Mouse (Mus musculus) urinary bladder, postnatal 25 days (tissue): ENCODE measurements around the gene Arl13b.

ENCODE experiments used
- DNase-seq: peaks from one replicate; pipeline ENCODE4 v3.0.0; 2022; ENCODE audit warnings: low spot score

Arl13b gene

GRCm38 (mm10) chr16:62846498-62847312, at the start of gene Arl13b:
Arl13b (minus strand) TSS chr16:62847040.
- DNase-seq = peak; percentile 80

DNA sequence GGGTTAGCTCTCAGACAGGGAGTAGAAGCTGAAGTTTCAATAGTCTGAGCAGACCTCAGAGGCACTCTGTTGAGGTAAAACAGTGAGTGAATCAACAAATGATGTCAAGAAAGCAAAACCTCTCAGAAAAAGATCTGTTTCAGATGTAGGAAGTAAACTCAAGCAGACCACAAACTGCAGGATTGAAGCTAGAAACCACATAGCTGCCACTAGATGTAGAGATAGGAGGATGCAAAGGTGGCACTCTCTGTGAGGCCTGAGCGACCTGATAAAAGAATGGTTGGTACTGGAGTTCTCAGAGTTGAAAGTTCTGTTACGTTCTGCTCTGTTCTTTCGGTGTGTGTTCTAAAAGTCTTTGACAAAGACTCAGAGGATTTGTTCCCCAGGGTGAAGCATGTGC, 49.0 kb upstream of the Arl13b start:
- no peak for DNase-seq

GRCm38 (mm10) chr16:62874065-62874464, 27.2 kb upstream of the Arl13b start:
- no peak for DNase-seq

- DNase-seq = no peak
These were observed 26.3 kb upstream of the Arl13b start for GRCm38 (mm10) chr16:62873180-62873579.

- DNase-seq = no peak
These were observed 25.9 kb upstream of the Arl13b start for GRCm38 (mm10) chr16:62872688-62873117.

GRCm38 (mm10) chr16:62861455-62861854, 14.6 kb upstream of the Arl13b start:
- no peak for DNase-seq

DNA sequence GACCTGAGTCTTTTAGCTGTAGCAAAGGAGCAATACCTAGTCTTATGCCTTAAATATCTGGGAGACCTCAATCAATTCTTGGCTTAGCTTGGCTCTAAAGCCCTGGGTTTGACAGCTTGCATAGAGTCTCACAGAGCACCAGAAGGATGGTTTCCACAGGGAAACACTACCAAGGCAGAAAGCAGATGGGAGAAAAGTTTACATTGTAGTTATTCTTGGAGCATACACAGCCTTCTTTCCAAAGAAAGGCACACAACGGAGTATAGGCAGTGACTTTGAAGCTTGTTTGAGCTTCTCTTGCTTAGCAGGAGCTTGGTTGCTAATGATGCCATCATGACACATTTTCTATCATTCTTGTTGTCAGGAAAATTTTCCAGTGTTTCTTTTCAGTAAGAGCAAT, 13.3 kb upstream of the Arl13b start:
- no peak for DNase-seq

DNA sequence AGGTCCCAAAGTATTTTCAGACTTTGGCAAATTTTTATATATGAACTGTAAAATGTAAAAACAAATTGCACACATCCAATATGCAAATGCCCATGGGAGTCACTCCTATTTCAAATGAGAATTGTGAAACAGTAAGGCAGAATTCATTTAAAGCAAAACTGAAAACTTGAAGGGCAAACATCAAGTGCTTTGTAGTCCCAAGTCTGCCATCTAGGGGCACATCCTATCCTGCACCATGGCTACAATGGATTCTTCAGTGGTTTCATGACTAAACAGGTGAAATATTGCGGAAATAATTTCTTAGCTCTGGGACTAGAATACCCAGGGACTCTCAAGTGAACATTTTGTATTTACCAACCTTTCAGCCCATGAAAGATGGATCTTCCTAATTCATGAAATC, 11.2 kb upstream of the Arl13b start:
- no peak for DNase-seq

GRCm38 (mm10) chr16:62857498-62857897, 10.7 kb upstream of the Arl13b start:
- DNase-seq = no peak

DNA sequence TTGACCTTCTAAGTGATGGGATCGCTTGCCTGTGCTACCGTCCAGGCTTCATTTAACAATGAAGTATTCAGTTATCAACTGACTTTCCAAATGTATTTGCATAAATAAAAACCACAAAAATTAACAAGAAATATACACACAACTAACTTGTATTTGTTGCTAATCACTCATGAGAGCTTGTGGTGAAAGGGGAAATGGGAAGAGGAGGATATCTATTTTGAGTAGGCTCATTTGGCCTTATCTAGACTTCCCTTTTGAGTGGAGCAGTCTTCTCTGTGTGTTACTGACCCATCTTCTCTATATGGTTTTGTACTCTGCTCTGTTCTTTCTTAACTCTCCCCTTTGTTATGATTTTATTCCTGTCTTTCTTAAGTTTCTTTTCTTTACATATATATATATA, 9.4 kb upstream of the Arl13b start:
- no peak for DNase-seq

DNA sequence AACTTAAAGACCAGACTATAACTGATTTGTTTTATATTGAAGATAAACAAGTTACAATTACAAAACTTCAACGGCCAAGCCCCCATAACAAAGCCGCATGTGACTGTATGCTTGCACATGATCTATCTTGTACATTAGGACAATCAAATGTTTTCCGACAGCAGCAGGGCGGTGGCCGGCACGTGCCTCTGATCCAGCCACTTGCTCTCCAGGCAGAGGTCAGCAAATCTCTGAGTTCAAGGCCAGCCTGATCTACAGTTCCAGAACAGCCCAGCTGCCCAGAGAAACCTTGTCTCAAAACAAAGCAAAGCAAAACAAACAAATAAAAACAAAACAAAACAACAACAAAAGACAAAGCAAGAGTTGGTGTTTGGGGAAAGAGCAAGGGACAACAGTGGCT, 8.5 kb upstream of the Arl13b start:
- no peak for DNase-seq

- peak; percentile 47 for DNase-seq
These were observed 7.6 kb upstream of the Arl13b start, which contains the start of gene Pros1 for GRCm38 (mm10) chr16:62854191-62855068. Pros1 (plus strand) TSS chr16:62854307.

DNA sequence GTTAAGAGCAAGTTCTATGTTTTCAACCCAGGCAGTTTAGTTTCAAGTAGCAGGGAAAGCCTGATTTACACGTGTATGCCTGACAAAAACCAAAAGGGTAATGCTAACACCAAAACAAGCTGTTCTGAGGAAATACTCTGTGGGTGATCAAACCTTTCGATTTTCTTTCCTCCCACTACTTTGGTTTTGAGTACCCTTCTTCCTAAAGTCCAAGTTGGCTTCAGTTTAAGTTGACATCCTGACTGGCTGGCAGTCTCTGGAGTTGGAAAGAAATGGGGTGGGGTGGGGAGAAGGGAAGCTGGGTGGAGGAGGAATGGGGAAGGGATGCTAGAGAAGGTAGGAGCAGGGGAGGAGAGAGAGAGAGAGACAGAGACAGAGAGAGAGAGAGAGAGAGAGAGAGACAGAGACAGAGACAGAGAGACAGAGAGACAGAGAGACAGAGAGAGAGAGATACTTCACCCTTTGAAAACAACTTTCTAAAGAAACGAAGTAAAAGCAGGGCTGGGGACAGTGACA, 6.8 kb upstream of the Arl13b start:
- DNase-seq = no peak

DNA sequence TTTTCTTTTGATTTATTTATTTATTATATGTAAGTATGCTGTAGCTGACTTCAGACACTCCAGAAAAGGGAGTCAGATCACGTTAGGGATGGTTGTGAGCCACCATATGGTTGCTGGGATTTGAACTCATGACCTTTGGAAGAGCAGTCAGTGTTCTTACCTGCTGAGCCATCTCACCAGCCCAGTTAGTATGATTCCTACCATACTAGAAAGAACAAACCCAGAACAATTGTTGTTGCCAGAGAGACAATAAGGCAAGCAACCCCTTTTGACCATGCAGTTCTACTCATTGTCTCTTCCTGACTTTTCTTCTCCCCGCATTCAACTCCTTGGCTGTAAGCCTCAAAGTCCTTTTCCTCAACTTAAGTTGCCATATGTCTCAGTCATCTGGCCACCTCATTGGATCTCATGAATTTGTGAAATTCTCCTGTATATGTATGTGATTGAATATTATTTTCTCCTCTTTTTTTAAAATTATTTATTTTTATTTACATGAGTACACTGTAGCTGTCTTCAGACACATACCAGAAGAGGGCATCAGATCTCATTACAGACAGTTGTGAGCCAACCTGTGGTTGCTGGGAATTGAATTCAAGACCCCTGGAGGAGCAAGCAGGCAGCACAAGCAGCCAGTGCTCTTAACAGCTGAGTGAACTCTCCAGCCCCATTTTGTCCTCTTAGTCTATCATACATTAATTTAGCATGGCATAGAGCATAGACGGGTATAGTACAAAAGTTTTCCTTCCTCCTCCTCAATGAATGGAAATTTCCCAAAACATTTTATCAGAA, 5.8 kb upstream of the Arl13b start:
- DNase-seq = no peak

DNA sequence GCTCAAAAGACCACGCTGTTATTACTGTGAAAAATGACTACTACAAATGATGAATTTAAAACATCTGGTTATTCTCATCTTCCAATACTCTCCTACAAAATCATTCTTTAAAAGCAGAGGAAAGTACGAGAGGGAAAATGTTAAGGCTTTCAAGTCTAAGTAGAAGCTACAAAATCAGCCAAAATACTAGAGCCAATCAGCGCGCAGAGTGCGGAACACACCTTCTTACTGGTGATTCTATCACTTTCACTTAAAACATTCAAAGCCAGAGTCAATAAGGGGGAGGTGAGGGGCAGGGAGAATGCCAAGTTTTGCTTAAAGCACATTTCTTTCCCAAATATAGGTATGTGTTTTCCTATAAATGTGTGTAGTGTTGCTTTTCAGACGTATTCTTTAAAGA, 1.5 kb downstream of the Arl13b start:
- no peak for DNase-seq

DNA sequence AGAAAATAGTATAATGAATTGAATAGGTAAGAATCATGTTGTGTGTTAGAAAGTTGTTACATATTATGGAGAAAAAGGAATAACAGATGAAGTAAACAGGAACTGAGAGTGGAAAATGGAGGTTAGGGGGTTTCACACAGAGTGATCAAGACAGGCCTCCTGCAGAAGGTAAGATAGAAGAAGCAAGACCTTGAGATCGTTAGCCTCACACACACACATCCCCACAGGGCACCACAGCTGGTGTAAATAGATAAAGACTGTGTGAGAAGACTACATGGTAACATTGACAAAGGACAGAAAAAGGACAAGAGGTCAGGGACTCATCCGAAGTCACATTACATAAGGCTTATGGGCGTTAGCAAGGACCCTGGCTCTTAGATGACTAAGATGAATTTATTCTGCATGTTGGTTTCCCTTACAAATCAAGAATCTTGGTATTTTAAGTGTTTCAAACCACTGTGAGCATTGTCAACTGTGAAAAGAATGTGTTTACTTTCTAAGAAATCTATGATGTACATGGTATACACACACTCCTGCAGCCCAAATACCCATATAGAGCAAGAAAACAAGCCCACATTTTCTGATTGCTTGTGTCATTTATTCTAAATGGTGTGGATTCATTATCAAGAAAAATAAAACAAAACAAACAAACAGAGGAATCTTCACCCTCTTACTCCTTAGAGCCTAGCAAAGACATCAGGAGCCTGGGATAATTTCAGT, 12.7 kb downstream of the Arl13b start:
- no peak for DNase-seq

- no peak for DNase-seq
These were observed 14.4 kb downstream of the Arl13b start for GRCm38 (mm10) chr16:62832481-62832880.

GRCm38 (mm10) chr16:62832027-62832426, 14.8 kb downstream of the Arl13b start:
- DNase-seq = no peak

DNA sequence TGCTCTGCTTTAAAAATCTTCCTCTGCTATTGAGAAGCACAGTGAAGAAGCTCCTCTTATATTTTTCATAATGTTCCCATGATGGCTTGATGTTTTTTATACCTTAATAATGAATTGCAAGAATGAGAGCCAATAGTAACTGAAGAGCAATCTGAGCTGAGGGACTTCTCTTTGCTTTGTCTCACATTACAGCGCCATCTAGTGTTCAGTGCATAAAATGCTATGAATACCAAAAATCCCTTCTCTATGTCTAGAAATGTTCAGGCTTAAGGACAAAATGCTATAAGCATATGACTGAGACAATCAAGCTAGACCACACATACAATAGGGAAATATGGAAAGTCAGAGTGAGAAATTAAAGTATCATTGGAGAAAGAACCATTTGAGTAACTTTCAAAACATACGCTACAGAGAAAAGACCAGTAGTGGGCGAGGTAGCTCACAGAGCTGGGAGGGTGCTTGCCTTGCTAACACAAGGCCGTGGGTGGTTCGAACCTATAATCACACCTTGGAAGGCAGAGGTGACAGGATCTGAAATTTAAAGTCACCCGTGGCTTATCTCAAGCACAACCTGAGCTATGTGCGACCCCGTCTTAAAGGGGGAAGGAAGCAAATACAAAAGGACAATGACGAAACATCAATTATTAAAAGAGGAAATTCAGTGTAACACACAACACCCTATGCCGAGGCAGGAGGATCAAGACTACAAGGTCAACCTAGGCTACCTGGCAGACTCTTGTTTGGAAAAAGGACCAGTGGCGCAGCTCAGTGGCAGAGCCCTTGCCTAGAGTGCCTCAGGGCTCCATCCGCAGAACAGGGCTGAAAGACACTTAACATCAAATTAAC, 20.5 kb downstream of the Arl13b start:
- DNase-seq = no peak

DNA sequence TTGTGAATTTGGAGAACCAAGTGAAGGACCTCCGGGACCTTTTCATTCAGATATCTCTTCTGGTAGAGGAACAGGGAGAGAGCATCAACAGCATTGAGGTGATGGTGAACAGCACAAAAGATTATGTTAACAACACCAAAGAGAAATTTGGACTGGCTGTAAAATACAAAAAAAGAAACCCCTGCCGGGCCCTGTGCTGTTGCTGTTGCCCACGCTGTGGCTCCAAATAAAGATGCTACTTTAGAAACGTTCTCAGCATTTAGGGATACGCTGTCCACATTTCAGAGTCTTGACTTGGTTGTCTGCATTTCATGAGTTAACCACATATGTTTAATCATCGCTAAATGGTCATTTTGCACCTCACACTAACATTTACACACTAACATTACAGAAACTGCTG, 24.4 kb downstream of the Arl13b start:
- no peak for DNase-seq
